Mouse (Mus musculus) CD8-positive naive resting alpha-beta T cell, adult 57 days (primary cell): ENCODE data around the gene Fubp1. TPM values are rescaled to one million over a fixed set of nuclear protein-coding genes. Genes with fewer than 3 reads are reported as not detected.

ENCODE experiments used
- total RNA-seq: library from RNA; stranded (reverse); gene quantifications from one replicate; pipeline ENCODE4 v1.2.4, GENCODE M21; 2023

Gene Fubp1
- total RNA-seq: 238 TPM

GRCm38 (mm10) chr3:152209967-152210634 lies at the start of gene Fubp1, which contains the start of gene Dnajb4:
TSS of gene Fubp1 (plus strand) at chr3:152210422.
TSS of gene Dnajb4 (minus strand) at chr3:152210302.

GRCm38 (mm10) chr3:152166099-152166423 lies 44.2 kb upstream of the Fubp1 start, which contains the start of gene Gipc2:
TSS of gene Gipc2 (minus strand) at chr3:152166230.

GRCm38 (mm10) chr3:152266036-152266421 lies 55.8 kb downstream of the Fubp1 start, which contains the start of gene Nexn:
TSS of gene Nexn (minus strand) at chr3:152266350.

Other genes with a start within 250 kb of the Fubp1 start
- 0.52 TPM for gene Gipc2, start 44.2 kb upstream of the Fubp1 start, total RNA-seq
- 54.6 TPM for gene Dnajb4, start 120 bp upstream of the Fubp1 start, total RNA-seq
- not detected for gene Nexn, start 55.9 kb downstream of the Fubp1 start, total RNA-seq
- gene Miga1, start 130.0 kb downstream of the Fubp1 start, total RNA-seq: 31.4 TPM
- 59.3 TPM for gene Usp33, start 136.1 kb downstream of the Fubp1 start, total RNA-seq
- gene Zzz3, start 185.1 kb downstream of the Fubp1 start, total RNA-seq: 68.2 TPM